Mouse (Mus musculus) thymus, adult 18-20 months (tissue): ENCODE data around the gene Aim2.
A peak's percentile ranks its signal among the peaks of the same experiment; 100 is the strongest.

Experiments
- DNase-seq, 2 experiments: peaks; one replicate each; pipeline ENCODE4 v3.0.0; 2022; ENCODE audit warnings: mixed read lengths in 2 of 2

The Aim2 gene

GRCm38 (mm10) chr1:173398323-173398970, 47.8 kb downstream of the Aim2 start:
- DNase-seq = no peak

- no peak for DNase-seq
These were observed 54.1 kb downstream of the Aim2 start for GRCm38 (mm10) chr1:173404696-173405309.

GRCm38 (mm10) chr1:173409066-173409465, 58.4 kb downstream of the Aim2 start:
- no peak for DNase-seq

- DNase-seq = no peak
These were observed 61.2 kb downstream of the Aim2 start for GRCm38 (mm10) chr1:173411863-173412262.

GRCm38 (mm10) chr1:173414631-173415030, 64.0 kb downstream of the Aim2 start:
- no peak for DNase-seq

DNA sequence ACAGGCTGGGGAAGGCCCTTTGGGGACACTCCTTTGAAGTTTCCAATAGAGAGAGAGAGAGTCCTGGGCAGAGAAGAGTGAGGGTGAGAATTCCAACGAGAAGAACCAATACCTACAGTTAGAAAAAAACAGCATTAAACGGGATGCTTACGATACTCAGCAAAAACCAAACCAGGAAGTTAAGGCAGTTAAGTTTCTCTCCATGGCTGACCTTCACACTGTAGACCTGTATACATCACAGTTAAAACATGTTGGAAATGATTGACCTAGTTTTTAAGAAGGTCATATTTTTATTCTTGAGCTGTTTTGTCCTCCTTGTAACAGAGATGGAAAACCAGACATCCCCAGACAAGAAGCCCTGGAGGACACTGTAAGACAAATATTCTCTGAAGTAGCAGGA, 67.8 kb downstream of the Aim2 start:
- no peak for DNase-seq

- no peak for DNase-seq
These were observed 68.4 kb downstream of the Aim2 start for GRCm38 (mm10) chr1:173418936-173419621.

GRCm38 (mm10) chr1:173420374-173420773, 69.7 kb downstream of the Aim2 start:
- peak; percentile 28 to 48 for DNase-seq

DNA sequence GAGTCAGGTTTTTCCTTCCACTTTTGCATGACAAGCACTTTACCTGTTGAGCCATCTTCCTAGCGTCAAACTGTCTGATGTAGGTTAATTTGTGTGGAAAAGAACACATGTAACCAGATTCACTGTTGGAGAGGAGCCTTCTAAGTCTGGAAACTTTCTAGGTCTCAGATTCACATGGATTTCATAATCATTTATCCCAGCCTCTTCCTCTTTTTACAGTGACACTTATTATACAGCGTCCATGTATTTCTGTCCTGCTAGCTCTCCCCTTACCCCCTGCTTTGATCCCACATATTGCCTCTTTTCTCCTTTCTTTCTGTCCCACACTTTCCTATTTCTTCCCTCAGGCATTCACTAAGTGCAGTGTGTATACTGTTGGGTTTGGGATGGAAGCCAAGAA, 75.7 kb downstream of the Aim2 start:
- DNase-seq = no peak

DNA sequence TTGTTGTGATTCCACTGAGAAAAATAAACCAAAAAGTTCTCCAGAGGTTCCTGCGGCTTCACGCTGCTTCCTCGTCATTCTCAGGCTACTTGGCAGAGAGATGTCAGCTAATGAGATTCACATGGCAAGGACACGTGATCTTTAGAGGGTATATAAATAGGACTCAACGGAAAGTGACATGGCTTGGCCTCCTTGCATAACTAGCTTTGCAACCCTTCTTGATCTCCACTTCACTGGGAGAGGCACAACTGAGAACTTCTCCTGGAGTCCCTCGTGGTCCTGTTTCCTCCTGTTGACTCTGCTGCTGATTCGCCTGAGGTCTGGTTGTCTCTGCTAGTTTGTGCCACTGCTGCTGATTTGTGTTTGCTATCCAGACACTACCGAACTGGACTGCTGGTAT, 76.7 kb downstream of the Aim2 start:
- DNase-seq = no peak

DNA sequence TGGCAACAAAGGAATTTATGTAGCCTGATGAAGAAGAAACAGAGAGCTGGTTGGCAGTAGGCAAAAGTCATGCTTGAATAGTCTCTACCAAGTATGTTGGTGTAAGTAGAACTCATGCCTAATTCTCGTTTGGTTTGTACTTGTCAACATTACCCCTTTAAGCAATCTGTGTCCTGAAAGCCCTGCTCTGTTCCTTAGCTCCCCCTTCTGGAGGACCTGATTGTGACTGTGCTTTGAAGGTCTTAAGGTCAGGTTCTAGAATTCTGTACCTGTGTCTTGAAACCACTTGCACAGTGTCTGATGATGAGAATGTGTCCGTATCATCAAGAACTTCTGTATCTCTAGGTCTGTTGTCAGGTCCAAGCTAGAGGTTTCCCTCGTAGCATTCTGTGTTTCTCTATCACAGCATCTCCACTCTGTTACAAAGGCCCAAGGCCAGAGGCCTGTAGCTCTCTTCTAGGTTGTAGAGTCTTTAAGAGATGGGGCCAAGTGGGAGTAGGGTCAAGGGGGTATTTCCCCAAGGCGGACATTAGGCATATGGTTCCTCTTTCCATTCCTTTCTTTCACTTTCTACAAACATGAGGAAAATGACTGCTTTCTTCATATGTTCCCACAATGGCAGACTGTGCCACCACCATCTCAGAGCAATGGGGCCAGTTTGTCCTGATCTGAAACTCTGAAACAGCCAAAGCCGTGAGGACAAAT, 79.5 kb downstream of the Aim2 start:
- DNase-seq = no peak

DNA sequence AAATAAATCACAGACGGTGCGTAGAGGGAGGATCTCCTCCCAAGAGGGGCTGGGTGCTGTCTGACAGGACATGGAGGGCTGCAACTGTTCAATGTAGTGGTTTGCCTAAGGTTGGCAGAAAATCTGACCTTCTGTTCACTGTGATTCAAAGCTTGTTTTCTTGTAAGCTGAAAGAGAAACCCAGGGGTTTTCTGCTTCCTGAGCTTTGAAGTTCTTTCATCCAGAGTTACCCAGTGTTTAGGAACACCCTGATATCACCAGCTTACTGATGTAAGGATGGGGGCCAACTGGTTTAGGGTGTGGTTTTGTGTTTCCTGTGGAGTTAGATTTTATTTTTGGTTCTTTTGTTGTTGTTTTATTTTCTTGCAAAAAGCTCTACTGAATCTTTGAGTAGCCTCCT, 81.7 kb downstream of the Aim2 start:
- DNase-seq = no peak

DNA sequence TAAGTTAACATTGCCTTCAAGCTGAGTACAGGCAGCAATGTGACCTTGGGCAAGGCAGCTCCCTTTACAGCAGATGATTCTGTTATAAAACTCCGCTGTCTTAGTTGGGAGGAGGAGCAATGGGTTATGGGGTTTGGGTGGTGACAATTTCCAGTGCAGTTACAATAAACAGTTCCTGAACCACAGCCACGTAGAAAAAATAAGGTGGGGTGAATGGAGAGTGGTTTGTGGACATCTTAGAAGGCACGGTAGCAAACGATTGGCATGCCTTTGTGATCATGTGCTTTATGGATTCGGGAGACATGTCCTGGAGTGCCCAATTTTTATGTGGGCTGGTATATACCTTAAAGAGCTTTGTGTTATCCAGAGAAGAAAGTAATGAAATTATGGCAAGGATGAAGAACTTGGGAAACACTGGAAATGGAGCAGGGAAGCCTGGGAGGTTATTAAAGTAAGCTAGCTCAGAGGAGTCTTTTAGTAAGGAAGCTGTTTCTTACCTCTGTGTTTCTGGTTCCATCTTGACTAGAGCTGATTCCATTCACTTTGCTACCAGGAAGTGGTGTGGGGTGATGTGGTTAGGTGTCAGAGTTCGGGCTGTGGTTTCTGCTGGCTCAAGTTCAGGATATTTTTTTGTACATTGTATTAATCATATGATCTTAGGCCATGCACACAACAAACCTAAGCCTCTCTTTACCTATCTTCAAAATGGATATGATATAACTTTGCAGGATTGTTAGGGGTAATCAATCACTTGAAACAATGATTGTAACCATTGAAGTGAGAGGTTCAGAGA, 86.7 kb downstream of the Aim2 start:
- DNase-seq = peak in 1 of 2 experiments; percentile 21

GRCm38 (mm10) chr1:173440681-173441080, 90.0 kb downstream of the Aim2 start:
- DNase-seq = no peak

- DNase-seq = peak in 1 of 2 experiments; percentile 51
These were observed 90.5 kb downstream of the Aim2 start for GRCm38 (mm10) chr1:173441210-173441609.

- DNase-seq = no peak
These were observed 92.4 kb downstream of the Aim2 start for GRCm38 (mm10) chr1:173443061-173443460.

- DNase-seq = no peak
These were observed 96.4 kb downstream of the Aim2 start for GRCm38 (mm10) chr1:173447067-173447466.

- no peak for DNase-seq
These were observed 99.9 kb downstream of the Aim2 start for GRCm38 (mm10) chr1:173450621-173451020.

GRCm38 (mm10) chr1:173451665-173452064, 101.0 kb downstream of the Aim2 start:
- DNase-seq = no peak

DNA sequence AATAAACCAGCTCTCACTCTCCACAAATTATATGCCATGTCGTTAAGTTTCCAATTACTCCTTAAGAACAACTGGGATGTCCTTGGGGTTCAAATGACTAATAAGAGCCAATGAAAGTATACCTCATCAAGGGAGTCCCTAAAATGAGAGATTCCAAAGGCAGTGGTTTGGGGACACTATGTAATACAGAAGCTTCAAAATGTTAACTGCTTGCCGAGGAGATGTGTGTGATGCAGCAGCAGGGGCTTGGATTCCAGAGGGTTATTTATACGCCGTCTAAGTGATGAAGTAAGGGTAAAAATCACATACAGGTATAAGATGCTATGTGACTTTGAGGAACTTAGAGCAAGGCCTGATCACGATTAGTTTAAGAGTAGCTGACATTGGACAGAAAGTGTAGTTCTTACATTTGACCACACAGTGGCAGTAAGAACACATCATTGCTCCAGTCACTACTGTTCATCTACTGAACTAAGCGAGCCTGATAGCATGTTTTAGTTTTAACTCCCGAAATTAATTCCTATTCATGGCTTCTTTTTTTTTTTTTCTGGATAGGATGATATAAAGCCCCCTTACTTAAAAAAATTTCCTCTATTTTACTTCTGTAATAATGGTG, 105.6 kb downstream of the Aim2 start:
- no peak for DNase-seq

DNA sequence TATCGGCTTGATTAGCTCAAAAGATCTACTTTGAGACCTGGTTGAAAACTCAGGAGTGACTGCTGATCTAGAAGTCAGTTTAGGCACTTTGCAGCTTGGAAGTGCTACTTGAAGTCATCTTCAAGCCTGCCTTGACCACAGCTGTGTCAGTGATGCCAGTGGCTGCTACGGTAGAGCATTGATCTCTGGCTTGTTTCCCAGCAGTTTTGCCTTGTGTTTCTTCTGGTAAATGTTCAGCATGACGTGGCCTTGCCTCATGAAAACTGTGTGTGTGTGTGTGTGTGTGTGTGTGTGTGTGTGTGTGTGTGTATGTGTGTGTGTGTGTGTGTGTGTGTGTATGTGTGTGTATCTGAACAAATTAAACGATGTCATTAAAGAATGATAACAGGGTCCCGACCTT, 106.1 kb downstream of the Aim2 start:
- no peak for DNase-seq
